Mouse (Mus musculus): ENCODE measurements around the gene Clnk. TPM values are rescaled to one million over a fixed set of nuclear protein-coding genes. Genes with fewer than 3 reads are reported as not detected.

Gene Clnk
- polyA plus RNA-seq, 1 experiment from 2014 or later, result 0.08 TPM

GRCm38 (mm10) chr5:38658836-38659235 lies 217.8 kb downstream of the Clnk start:
- Histone ChIP-seq H3K36me3 (no peaks in the 10 kb centered on the region), H3K9me3 (no peaks in the 10 kb centered on the region), H3K27me3 (replicated peaks) (no peaks in the 10 kb centered on the region), H3K27ac (replicated peaks) (no peak overlapping the region), H3K4me1 (no peaks in the 10 kb centered on the region), H3K4me3 (no peak overlapping the region), H3K9ac (no peak overlapping the region), H3K4me2 (no peak overlapping the region)
- ATAC-seq (ENCODE audit: extremely low read depth, insufficient number of reproducible peaks, low FRiP score, low TSS enrichment), result no peak
- 78% methylated on average over 5 of the region's 5 CpGs for WGBS

Other genes with a start within 250 kb of the Clnk start
- 8.2 and 9.3 TPM in 2 replicates for gene Zfp518b, start 192.0 kb downstream of the Clnk start, polyA plus RNA-seq (2015; fragmentation: Nextera tagmentation; extraction: Ambion mirVana)